Mouse (Mus musculus): Measurements from ENCODE around the gene Speer2. TPM values are rescaled to one million over a fixed set of nuclear protein-coding genes. Genes with fewer than 3 reads are reported as not detected.

Speer2 gene
- not detected in 2 replicates for polyA plus RNA-seq (2015; fragmentation: Nextera tagmentation; extraction: Ambion mirVana)

DNA sequence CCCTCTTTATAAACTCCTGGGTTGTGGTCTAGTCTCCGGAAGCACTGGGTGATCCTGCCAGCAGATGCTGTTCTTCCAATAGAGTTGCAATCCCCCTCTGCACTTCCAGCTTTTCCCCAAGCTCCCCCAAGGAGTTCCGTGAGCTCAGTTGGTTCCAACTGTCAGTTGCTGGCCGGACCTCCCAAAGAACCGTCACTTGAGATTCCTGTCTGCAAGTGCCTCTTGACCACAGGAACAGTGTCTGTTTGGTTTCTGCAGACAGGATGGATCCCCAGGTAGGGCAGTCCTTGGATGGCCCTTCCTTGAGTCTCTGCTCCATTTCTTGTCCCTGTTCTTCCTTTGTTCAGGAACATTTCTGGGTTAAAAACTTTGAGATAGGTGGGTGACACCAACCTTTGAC is at the start of gene Speer2:
Gene Speer2, minus strand, starts transcription at position 101 of the 400 bp plus-strand sequence.
- H3K9ac ChIP-seq = no peak within 1 kb of the TSS
- ATAC-seq (replicated peaks) = no peak
- WGBS = 96% methylated on average over 4 of the region's 4 CpGs

GRCm38 (mm10) chr16:69904303-69904702 is 40.8 kb upstream of the Speer2 start:
- ATAC-seq (replicated peaks) = no peak

More for the DNA sequence above, at the start of gene Speer2:
- no peak within 1 kb of the TSS for H3K4me2 ChIP-seq
- H3K4me3 ChIP-seq = no peak within 1 kb of the TSS
- H3K36me3 ChIP-seq (replicated peaks) = no peaks in the 10 kb centered on the region
- no peaks in the 10 kb centered on the region for H3K27me3 ChIP-seq (replicated peaks)
- H3K4me1 ChIP-seq = no peaks in the 10 kb centered on the region
- no peak within 1 kb of the TSS for H3K27ac ChIP-seq
- H3K9me3 ChIP-seq = no peaks in the 10 kb centered on the region

DNA sequence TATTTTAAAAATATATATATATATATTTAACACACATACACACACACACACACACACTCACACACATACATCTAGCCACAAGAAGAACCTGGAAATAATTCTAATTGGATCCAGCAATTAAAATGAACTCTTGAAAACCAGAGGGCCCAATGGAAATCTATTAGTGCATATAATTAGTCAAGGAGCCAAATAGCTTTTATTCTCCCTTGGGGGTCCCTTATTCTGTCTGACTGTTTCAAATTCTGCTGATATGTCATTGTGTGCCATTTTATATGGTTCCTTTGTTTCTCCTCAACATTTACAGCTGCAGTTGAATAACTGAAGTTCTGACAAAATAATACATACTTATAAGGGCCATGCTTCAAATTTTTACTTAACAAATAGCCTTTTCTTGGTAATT is 17.2 kb upstream of the Speer2 start:
- Histone ChIP-seq H3K9ac (no peak overlapping the region), H3K4me3 (no peak overlapping the region), H3K4me1 (no peaks in the 10 kb centered on the region), H3K36me3 (replicated peaks) (no peaks in the 10 kb centered on the region), H3K9me3 (no peaks in the 10 kb centered on the region), H3K4me2 (no peak overlapping the region), H3K27me3 (replicated peaks) (no peaks in the 10 kb centered on the region), H3K27ac (no peak overlapping the region)
- ATAC-seq (replicated peaks) = no peak

More at GRCm38 (mm10) chr16:69904303-69904702, 40.8 kb upstream of the Speer2 start:
- Histone ChIP-seq H3K4me2 (no peak overlapping the region), H3K9me3 (no peaks in the 10 kb centered on the region), H3K9ac (no peak overlapping the region), H3K27me3 (replicated peaks) (no peaks in the 10 kb centered on the region), H3K27ac (no peak overlapping the region), H3K36me3 (replicated peaks) (no peaks in the 10 kb centered on the region), H3K4me1 (no peaks in the 10 kb centered on the region), H3K4me3 (no peak overlapping the region)

DNA sequence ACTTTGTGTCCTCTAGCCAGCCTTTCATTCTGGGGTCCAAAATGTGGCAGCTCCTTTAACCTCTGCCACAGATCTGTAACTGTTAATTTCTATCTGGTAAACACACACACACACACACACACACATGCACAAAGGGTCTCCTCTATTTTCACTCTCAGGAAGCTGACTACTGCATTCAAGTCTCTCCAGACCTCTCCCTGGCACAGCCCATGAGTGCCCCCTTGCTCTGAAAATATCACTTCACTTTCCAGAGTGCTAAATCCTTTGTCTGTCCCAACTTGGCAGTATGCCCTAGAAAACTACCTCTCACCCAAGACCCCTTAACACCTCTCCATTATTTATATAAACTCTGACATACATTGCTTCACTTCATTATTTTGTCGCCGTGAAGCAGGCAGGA is 26.9 kb downstream of the Speer2 start:
- no peaks in the 10 kb centered on the region for H3K9me3 ChIP-seq
- H3K9ac ChIP-seq = no peak overlapping the region
- 0 out of 2 replicates have a peak, but pooled peaks cover 3% of the 10 kb centered on the region for H3K4me1 ChIP-seq
- H3K27ac ChIP-seq = no peak overlapping the region
- no peaks in the 10 kb centered on the region for H3K27me3 ChIP-seq (replicated peaks)
- WGBS = 69% methylated on average over 2 of the region's 2 CpGs
- no peak for ATAC-seq (replicated peaks)
- no peaks in the 10 kb centered on the region for H3K36me3 ChIP-seq (replicated peaks)
- H3K4me2 ChIP-seq = no peak overlapping the region
- H3K4me3 ChIP-seq = no peak overlapping the region

DNA sequence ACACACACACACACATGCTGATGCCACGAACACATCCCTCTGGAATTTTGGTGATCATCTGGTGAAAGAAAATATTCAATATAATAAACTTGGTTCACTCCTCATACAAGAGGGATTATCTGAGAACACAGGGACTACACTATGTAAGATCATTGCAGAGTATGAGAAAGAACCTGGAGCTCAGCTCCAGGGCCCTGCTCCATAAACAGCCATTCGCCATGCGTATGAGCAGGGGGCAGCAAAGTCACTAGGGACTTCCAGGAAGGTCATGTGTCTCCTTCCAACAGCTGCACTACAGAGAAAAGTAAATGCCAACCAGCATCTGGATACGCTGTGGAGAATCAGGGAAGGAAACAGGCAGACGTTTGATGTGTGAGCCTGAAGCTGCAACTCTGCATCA is 49.9 kb downstream of the Speer2 start:
- no peak for ATAC-seq (replicated peaks)
- WGBS = 76% methylated on average over 5 of the region's 5 CpGs
- H3K4me3 ChIP-seq = no peak overlapping the region
- no peaks in the 10 kb centered on the region for H3K27me3 ChIP-seq (replicated peaks)
- H3K4me1 ChIP-seq = no peaks in the 10 kb centered on the region
- H3K4me2 ChIP-seq = no peak overlapping the region
- no peaks in the 10 kb centered on the region for H3K9me3 ChIP-seq
- no peak overlapping the region for H3K27ac ChIP-seq
- no peak overlapping the region for H3K9ac ChIP-seq
- H3K36me3 ChIP-seq (replicated peaks) = no peaks in the 10 kb centered on the region
